Mouse (Mus musculus) neural tube, embryonic 14.5 days (tissue): Measurements from ENCODE around the gene Eif4a2. TPM values are rescaled to one million over a fixed set of nuclear protein-coding genes. Genes with fewer than 3 reads are reported as not detected.
"Not testable (repeated sequence)": the region's sequence is repeated elsewhere in the genome, so short reads cannot be mapped to it uniquely, and the experiment has no call there.

Experiments used
- ATAC-seq: fragments of 200-750 bp; cut with Nextera tagmentation; 2 replicates; pipeline ENCODE4 v1.8.0; 2017; ENCODE audit warnings: low read depth, mild to moderate bottlenecking, moderate TSS enrichment, moderate library complexity
- H3K27ac ChIP-seq: fragments of 300-500 bp; sonication (generic); 2 replicates; pipeline ENCODE4 v1.5.1; 2014; ENCODE audit warnings: low read depth, mild to moderate bottlenecking, control low read depth, low read length, moderate library complexity, mixed read lengths
- H3K27me3 ChIP-seq: fragments of 300-500 bp; sonication (generic); 2 replicates; pipeline ENCODE4 v1.6.1; 2014; ENCODE audit warnings: low read length; ENCODE audit not compliant: control insufficient read depth, insufficient read depth
- H3K36me3 ChIP-seq: fragments of 300-500 bp; sonication (generic); 2 replicates; pipeline ENCODE4 v1.6.1; 2014; ENCODE audit warnings: low read length, mixed read lengths; ENCODE audit not compliant: control insufficient read depth, insufficient read depth
- H3K4me1 ChIP-seq: fragments of 300-500 bp; sonication (generic); 2 replicates; pipeline ENCODE4 v1.6.1; 2014; ENCODE audit warnings: low read length; ENCODE audit not compliant: control insufficient read depth, insufficient read depth
- H3K4me2 ChIP-seq: fragments of 300-500 bp; sonication (generic); 2 replicates; pipeline ENCODE4 v1.6.1; 2014; ENCODE audit warnings: mild to moderate bottlenecking, low read depth, low read length, control low read depth
- H3K4me3 ChIP-seq: fragments of 300-500 bp; sonication (generic); 2 replicates; pipeline ENCODE4 v1.5.1; 2014; ENCODE audit warnings: low read depth, low read length, control low read depth, mixed read lengths
- H3K9ac ChIP-seq: fragments of 300-500 bp; sonication (generic); replicated peaks from 2 replicates; pipeline ENCODE4 v1.6.1; 2014; ENCODE audit warnings: low read depth, mild to moderate bottlenecking, control low read depth, low read length, mixed read lengths
- H3K9me3 ChIP-seq: fragments of 300-500 bp; sonication (generic); 2 replicates; pipeline ENCODE4 v1.6.1; 2016; ENCODE audit warnings: low read length; ENCODE audit not compliant: control insufficient read depth
- WGBS: fragments of 180-500 bp; shearing (Covaris S2); extraction: QIAGEN DNeasy Blood & Tissue Kit; methylation state at CpG from one replicate; pipeline ENCODE4 v1.1.7; 2014; 5-methylcytosine and 5-hydroxymethylcytosine counted together
- polyA plus RNA-seq: library from polyadenylated mRNA; unstranded; fragments of >200 nt; fragmentation: Nextera tagmentation; extraction: Ambion mirVana; gene quantifications from 2 replicates; pipeline ENCODE4 v1.2.1, GENCODE M21; 2014

The Eif4a2 gene
- polyA plus RNA-seq, 1 experiment from 2014 or later, result 395 TPM

DNA sequence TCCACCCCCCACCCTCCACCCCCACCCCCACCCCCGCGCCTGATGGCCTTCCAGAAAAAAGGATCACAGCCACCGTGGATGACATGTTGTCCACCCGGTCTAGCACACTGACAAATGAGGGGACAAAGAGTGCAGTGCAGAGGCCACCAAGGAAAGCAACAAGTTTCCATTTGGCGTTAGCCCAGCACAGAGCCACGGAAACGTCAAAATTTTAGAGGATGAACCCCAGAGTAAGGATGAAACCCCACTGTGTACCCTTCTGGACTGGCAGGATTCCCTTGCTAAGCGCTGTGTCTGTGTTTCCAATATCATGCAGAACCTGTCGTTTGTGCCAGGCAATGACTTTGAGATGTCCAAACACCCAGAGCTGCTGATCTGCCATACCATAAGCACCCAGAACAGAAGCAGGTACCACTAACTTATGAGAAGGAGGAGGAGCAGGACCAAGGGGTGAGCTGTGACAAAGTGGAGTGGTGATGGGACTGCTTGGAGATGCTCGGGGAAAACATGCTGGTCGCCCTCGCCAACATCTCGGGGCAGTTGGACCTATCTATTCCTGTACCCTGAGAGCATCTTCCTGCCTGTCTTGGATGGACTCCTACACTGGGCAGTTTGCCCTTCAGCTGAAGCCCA, 13.8 kb upstream of the Eif4a2 start:
- H3K27ac ChIP-seq, result no peak overlapping the region

DNA sequence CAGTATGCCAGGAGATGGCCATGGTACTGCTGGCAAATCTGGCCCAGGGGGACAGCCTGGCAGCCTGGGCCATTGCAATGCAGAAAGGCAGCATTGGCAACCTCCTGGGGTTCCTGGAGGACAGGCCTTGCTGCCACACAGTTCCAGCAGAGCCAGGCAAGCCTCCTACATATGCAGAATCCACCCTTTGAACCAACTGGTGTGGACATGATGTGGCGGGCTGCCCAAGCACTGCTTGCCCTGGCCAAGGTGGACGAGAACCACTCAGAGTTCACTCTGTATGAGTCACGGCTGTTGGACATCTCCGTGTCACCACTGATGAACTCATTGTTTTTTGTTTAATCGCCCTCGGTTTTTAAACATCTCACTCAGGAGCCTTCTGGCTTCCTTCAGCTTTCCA, 13.1 kb upstream of the Eif4a2 start:
- H3K9me3 ChIP-seq, result no peaks in the 10 kb centered on the region
- no peak overlapping the region for H3K27ac ChIP-seq
- no peak for ATAC-seq
- no peaks in the 10 kb centered on the region for H3K4me1 ChIP-seq
- 89% methylated on average over 6 of the region's 6 CpGs for WGBS
- H3K4me3 ChIP-seq, result no peak overlapping the region
- no peaks in the 10 kb centered on the region for H3K27me3 ChIP-seq
- no peaks in the 10 kb centered on the region for H3K36me3 ChIP-seq
- no peak overlapping the region for H3K9ac ChIP-seq
- no peak overlapping the region for H3K4me2 ChIP-seq

More for the DNA sequence above, 13.8 kb upstream of the Eif4a2 start:
- Histone ChIP-seq H3K4me2 (no peak overlapping the region), H3K9me3 (no peaks in the 10 kb centered on the region), H3K4me3 (no peak overlapping the region), H3K36me3 (no peaks in the 10 kb centered on the region), H3K27me3 (no peaks in the 10 kb centered on the region), H3K4me1 (no peaks in the 10 kb centered on the region), H3K9ac (no peak overlapping the region)
- no peak for ATAC-seq
- WGBS, result 80% methylated on average over 13 of the region's 13 CpGs

DNA sequence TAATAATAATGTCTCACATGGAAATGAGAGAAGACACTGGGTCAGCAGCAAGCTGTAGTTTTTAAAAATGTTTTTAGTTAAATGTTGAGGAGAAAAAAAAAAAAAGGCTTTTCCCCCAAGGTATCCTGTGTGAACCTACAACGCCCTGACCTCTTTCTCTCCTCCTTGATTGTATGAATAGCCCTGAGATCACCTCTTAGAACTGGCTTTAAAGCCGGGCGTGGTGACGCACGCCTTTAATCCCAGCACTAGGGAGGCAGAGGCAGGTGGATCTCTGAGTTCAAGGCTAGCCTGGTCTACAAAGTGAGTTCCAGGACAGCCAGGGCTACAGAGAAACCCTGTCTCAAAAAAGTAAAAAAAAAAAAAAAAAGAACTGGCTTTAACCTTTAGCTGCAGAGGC, 11.7 kb upstream of the Eif4a2 start:
- not testable (repeated sequence) for H3K4me2 ChIP-seq, ATAC-seq, H3K36me3 ChIP-seq, H3K9me3 ChIP-seq, H3K27ac ChIP-seq, H3K9ac ChIP-seq, H3K4me3 ChIP-seq, H3K27me3 ChIP-seq, H3K4me1 ChIP-seq
- 91% methylated on average over 5 of the region's 5 CpGs for WGBS

DNA sequence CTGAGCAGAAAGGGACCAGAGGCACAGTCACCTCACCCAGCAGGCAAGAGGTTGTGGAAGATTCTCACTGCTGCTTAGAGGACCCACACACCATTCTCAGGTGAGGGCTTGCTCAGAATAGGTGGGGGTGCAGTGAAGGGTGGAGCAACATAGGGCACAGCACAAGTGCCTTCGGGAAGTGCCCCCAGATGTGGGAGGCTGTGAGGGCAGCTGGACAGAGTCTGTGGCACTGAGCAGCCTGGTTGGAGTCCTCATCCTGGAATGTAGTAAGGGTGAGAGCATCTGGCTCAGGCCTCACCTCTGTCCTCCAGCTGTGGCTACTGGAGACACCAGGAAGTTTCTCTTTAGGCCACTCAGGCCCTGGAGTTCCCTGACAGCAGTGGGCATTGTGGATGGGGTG, 10.4 kb upstream of the Eif4a2 start:
- H3K27ac ChIP-seq, H3K4me2 ChIP-seq, H3K9ac ChIP-seq, H3K4me1 ChIP-seq, H3K4me3 ChIP-seq, H3K9me3 ChIP-seq, H3K36me3 ChIP-seq, H3K27me3 ChIP-seq: not testable (repeated sequence)
- 87% methylated on average over 1 of the region's 1 CpGs for WGBS
- ATAC-seq, result 0 out of 2 replicates have a peak, but pooled peaks have one; percentile 26

DNA sequence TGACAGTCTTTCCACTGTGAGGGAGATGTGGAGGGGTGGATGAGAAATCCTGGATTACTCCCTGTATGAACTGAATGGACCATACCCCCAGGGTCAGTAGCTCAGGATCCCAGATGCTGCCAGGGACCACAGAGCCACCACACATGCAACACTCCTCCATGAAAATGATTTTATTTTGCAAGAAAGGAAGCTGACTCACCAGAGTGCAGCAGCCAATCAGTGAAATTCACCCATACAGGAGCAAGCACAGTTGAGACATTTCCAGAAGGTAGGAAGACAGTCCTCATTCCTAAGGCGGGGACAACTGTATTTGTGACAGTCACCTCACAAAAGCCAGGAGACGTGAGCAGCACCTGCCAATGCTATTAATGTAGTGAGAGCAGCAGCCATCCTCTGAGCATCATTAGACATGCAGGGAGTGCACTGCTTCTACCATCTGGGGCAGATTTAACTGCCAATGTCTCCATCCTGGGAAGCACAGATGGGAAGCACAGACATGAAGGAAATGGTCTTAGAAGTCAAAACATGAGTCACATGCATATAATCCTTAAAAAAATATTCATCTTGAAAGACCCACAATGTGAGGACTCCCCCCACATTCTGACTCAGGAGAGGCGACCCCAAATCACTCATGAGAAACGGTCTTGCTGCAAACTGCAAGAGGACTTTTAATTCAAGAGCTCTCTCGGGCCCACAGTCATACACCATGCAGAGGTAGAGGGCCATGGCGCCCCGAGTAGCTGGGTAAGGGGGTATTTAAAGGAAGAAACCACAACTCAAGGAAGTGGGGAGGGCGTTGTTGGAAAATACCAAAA, 9.7 kb upstream of the Eif4a2 start:
- H3K27ac ChIP-seq, H3K4me3 ChIP-seq, H3K4me2 ChIP-seq, ATAC-seq, H3K27me3 ChIP-seq, H3K4me1 ChIP-seq, H3K9me3 ChIP-seq, H3K36me3 ChIP-seq, H3K9ac ChIP-seq: not testable (repeated sequence)
- WGBS, result 79% methylated on average over 8 of the region's 8 CpGs

DNA sequence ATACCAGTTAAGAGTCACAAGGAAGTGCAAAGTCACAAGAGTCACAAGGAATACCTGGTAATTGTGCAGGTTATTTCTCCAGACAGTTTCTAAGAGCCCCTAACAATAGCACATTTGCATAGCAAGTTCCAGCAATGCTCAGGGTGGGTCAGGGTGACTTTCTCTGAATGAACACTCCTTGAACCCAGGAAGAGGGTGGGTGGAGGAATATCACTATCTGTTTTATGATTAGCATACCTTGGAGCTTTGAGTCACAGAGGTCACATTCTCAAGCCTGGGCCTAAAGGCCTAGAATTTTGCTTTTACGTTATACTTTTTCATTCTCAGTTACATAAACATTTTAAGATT, 9.2 kb upstream of the Eif4a2 start:
- not testable (repeated sequence) for H3K27me3 ChIP-seq, H3K9ac ChIP-seq, H3K9me3 ChIP-seq, H3K27ac ChIP-seq, H3K4me2 ChIP-seq, H3K36me3 ChIP-seq, H3K4me1 ChIP-seq, ATAC-seq, H3K4me3 ChIP-seq
- WGBS, result 100% methylated on average over 1 of the region's 1 CpGs

DNA sequence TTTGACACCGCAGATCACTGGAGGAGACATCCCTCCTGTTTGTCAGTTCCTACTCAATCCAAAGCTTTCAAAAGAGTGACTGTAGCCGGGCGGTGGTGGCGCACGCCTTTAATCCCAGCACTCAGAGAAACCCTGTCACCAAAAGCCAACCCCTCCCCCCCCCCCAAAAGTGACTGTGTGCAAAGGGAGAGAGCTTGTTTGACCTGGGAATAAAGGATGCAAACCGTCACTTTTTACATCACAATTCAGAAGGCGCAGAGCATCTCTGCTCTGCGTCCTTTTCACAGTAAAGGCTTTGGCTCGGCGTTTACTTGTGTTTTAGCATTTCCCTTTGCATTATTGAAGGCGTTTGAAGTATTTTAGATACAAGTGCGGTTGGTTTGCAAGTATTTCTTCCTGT, 7.6 kb upstream of the Eif4a2 start:
- 3% methylated on average over 12 of the region's 12 CpGs for WGBS
- H3K4me1 ChIP-seq, result no peaks in the 10 kb centered on the region
- ATAC-seq, result no peak

DNA sequence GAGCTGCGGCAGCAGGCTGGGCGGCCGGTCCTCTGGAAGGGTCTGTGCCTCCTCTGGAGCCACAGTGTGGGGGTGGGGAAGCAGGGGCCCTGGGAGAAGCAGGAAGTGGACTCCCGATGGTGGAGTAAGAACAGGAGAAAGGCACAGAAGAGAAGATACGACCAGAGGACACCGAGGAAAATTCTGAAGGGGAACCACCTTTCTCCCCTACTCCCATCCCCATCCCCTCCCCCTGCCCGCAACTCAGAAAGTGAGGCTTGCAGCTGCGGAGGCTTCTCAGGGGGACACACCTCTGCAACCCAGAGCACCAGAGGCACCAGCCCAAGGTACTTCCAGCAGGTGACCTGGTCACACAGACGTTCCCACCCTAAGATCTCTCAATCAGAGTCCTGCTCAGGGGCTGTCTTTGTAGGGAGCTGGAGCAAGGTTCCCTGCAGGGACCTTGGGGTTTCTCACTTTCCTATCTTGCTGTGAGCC, 7.1 kb upstream of the Eif4a2 start:
- Histone ChIP-seq H3K4me2 (peak overlapping the region; percentile 50), H3K9me3 (no peaks in the 10 kb centered on the region), H3K4me3 (peak overlapping the region; percentile 2), H3K9ac (peak overlapping the region; percentile 17; the same call in 1 of the 2 replicates), H3K27ac (no peak overlapping the region), H3K4me1 (no peaks in the 10 kb centered on the region), H3K36me3 (no peaks in the 10 kb centered on the region), H3K27me3 (no peaks in the 10 kb centered on the region)
- ATAC-seq, result peak; percentile 75
- 4% methylated on average over 9 of the region's 9 CpGs for WGBS

More for the DNA sequence above, 7.6 kb upstream of the Eif4a2 start:
- Histone ChIP-seq H3K27ac (no peak overlapping the region), H3K36me3 (no peaks in the 10 kb centered on the region), H3K27me3 (no peaks in the 10 kb centered on the region), H3K4me2 (peak overlapping the region; percentile 50), H3K9ac (peak overlapping the region; percentile 17; the same call in 1 of the 2 replicates), H3K4me3 (peak overlapping the region; percentile 2), H3K9me3 (no peaks in the 10 kb centered on the region)

DNA sequence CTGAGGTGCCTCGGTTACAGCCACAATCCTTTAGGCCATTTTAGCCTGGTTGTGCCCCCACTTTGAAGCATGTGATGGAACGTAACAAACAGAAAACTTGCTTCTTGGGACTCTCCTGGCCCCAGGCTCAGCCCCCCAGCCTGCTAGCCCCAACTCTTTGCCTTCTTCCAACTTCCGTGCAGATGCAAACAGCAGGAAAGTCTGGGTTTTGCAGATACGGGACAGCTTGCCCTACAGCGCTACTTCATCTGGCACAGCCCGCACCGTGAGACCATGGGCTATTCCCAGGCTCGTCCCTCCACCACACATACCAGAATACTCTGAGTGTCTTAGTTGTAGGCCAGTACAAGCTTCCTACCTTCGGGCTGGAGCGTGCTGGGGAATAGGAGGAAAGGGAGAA, 6.6 kb upstream of the Eif4a2 start:
- H3K4me2 ChIP-seq, result peak overlapping the region; percentile 50
- no peak overlapping the region for H3K9ac ChIP-seq
- H3K27me3 ChIP-seq, result no peaks in the 10 kb centered on the region
- H3K9me3 ChIP-seq, result no peaks in the 10 kb centered on the region
- no peaks in the 10 kb centered on the region for H3K36me3 ChIP-seq
- H3K27ac ChIP-seq, result no peak overlapping the region
- H3K4me1 ChIP-seq, result no peaks in the 10 kb centered on the region
- 17% methylated on average over 10 of the region's 10 CpGs for WGBS
- no peak overlapping the region for H3K4me3 ChIP-seq
- ATAC-seq, result no peak
